Mouse (Mus musculus) retina, postnatal 1 day (tissue): ENCODE results near the gene Zbtb20.
A peak's percentile ranks its signal among the peaks of the same experiment; 100 is the strongest.
"Not testable (repeated sequence)": the region's sequence is repeated elsewhere in the genome, so short reads cannot be mapped to it uniquely, and the experiment has no call there.

Experiments used
- DNase-seq: peaks from one replicate; pipeline ENCODE4 v3.0.0-alpha.2; 2012

The Zbtb20 gene

GRCm38 (mm10) chr16:42910716-42911115, 35.0 kb downstream of the Zbtb20 start:
- DNase-seq = no peak

- DNase-seq = no peak
These were observed 35.6 kb downstream of the Zbtb20 start for GRCm38 (mm10) chr16:42911326-42911725.

- no peak for DNase-seq
These were observed 36.1 kb downstream of the Zbtb20 start for GRCm38 (mm10) chr16:42911815-42912214.

GRCm38 (mm10) chr16:42913291-42913690, 37.6 kb downstream of the Zbtb20 start:
- DNase-seq = no peak

- peak; percentile 74 for DNase-seq
These were observed 38.9 kb downstream of the Zbtb20 start for GRCm38 (mm10) chr16:42914457-42915085.

GRCm38 (mm10) chr16:42919992-42920760, 44.5 kb downstream of the Zbtb20 start:
- DNase-seq = no peak

GRCm38 (mm10) chr16:42921436-42921835, 45.8 kb downstream of the Zbtb20 start:
- no peak for DNase-seq

GRCm38 (mm10) chr16:42938211-42938610, 62.5 kb downstream of the Zbtb20 start:
- DNase-seq = no peak

- peak; percentile 11 for DNase-seq
These were observed 71.3 kb downstream of the Zbtb20 start for GRCm38 (mm10) chr16:42947016-42947415.

- DNase-seq = not testable (repeated sequence)
These were observed 79.7 kb downstream of the Zbtb20 start for GRCm38 (mm10) chr16:42955401-42955800.

GRCm38 (mm10) chr16:42972872-42973271, 97.2 kb downstream of the Zbtb20 start:
- DNase-seq = no peak

- DNase-seq = no peak
These were observed 123.2 kb downstream of the Zbtb20 start for GRCm38 (mm10) chr16:42998896-42999295.

GRCm38 (mm10) chr16:43026351-43026750, 150.7 kb downstream of the Zbtb20 start:
- no peak for DNase-seq

GRCm38 (mm10) chr16:43029243-43029642, 153.6 kb downstream of the Zbtb20 start:
- no peak for DNase-seq

- DNase-seq = peak; percentile 18
These were observed 160.0 kb downstream of the Zbtb20 start for GRCm38 (mm10) chr16:43035709-43036108.

GRCm38 (mm10) chr16:43036510-43036909, 160.8 kb downstream of the Zbtb20 start:
- no peak for DNase-seq

GRCm38 (mm10) chr16:43037320-43037719, 161.6 kb downstream of the Zbtb20 start:
- no peak for DNase-seq

GRCm38 (mm10) chr16:43045611-43046010, 169.9 kb downstream of the Zbtb20 start:
- DNase-seq = no peak

- DNase-seq = no peak
These were observed 171.0 kb downstream of the Zbtb20 start for GRCm38 (mm10) chr16:43046686-43047085.

GRCm38 (mm10) chr16:43069666-43070295, 194.1 kb downstream of the Zbtb20 start:
- DNase-seq = no peak

- no peak for DNase-seq
These were observed 196.2 kb downstream of the Zbtb20 start for GRCm38 (mm10) chr16:43071875-43072274.

GRCm38 (mm10) chr16:43072818-43073594, 197.3 kb downstream of the Zbtb20 start:
- peak; percentile 65 for DNase-seq

GRCm38 (mm10) chr16:43080403-43080802, 204.7 kb downstream of the Zbtb20 start:
- peak; percentile 87 for DNase-seq
